Mouse (Mus musculus) urinary bladder, postnatal 25 days (tissue): ENCODE results near the gene Prpf40b.

ENCODE experiments used
- DNase-seq: peaks from one replicate; pipeline ENCODE4 v3.0.0; 2022; ENCODE audit warnings: low spot score

The Prpf40b gene

DNA sequence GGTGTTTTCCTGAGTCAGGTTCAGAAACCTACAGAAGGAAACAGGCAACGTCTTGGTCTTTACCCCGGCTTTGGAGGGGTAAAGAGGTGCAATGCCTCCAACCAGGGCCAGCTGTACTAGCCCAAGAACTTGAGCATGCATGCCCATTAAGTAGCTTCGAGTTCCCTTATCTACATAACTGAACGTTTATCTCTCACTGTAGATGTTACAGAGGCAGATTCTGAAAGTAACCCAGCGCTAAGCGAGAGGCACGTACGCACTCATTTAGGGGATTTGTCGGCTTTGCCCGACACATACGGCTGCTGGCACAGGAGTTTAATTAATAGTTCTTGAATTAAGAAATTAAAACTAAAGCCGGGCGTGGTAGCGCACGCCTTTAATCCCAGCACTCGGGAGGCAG lies 600 bp upstream of the Prpf40b start:
- DNase-seq, result no peak

DNA sequence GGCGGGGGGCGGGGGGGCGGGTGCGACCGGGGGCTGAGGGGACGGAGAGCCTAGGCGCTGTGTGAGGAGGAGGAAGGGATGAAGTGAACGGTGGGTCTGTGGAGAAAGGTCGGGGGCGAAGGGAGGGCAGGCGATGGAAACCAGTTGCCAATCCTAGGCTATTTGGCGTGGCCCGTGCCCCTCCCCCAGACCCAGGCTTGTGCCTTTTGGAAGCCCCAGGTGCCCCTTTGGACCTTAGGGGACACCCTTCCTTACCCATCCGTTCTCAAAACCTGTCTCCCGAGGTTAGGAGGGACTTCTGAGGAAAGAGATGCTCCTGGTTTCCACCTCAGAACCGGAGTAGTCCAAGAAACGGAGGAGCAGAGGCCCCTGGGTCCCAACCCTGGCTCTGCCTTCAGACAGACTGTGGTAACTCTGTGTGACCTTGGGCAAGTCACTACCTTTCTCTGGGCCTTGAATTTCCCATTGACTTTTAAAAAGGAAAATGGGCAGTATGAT lies 646 bp downstream of the Prpf40b start, which contains the start of gene Fam186b:
Gene Fam186b (minus strand): TSS at position 405 of the 498 bp plus-strand sequence.
- peak; percentile 24 for DNase-seq

DNA sequence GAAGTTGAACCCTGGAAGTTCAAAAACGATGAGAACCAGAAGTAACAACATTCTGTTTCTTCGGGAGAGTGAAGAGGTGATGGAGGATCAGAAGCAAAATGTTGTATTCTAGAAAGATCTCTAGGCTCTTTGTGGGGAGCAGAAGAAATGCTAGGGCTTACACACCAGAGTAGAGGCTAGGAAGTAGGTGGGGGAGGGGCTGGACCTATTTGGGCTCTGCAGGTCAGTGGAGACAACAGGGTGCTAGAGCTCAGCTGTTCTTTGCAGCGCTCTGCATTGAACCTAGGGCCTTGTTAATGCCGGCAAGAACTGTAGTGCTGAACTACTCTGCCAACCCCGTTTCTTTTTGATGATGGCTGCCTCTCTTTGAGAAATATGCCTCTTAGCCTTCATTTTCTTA lies 1.3 kb downstream of the Prpf40b start:
- DNase-seq, result no peak

GRCm38 (mm10) chr15:99307476-99307875 lies 12.6 kb downstream of the Prpf40b start:
- DNase-seq, result no peak

- DNase-seq, result no peak
Observed at GRCm38 (mm10) chr15:99309549-99309948, 14.7 kb downstream of the Prpf40b start.

DNA sequence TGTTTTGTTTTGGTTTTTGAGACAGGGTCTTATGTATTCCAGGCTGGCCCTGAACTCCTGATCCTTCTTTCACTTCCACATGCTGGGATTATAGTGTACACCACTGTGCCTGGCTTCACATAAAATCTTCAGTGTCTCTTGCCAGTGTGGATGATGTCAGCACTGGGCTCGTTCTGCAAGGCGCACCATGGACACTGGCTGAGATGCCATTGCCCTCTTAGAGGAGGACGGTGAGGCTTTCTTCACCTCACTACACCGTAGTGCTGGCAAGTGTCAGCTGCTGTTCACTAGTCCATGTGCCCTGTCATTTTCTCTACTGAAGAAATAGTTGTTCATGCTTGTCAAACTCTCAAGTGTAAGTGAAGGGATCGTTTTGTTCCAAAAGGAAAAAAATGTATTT lies 15.7 kb downstream of the Prpf40b start:
- no peak for DNase-seq

DNA sequence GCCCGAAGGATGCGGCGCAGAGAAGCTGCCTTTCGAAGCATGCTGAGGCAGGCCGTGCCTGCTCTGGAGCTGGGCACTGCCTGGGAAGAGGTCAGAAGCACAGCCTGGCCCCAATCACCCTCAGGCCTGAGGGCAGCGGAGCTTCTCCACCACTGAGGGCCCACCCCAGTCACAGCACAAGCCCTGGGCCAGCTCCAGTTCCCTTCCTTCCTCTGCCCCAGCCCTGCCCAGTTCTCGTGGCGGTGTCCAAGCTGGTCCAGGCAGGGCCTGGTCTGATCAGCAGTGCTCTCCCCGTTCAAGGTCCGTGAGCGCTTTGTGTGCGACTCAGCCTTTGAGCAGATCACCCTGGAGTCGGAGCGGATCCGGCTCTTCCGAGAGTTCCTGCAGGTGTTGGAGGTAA lies 20.0 kb downstream of the Prpf40b start:
- DNase-seq, result no peak

- peak; percentile 67 for DNase-seq
Observed at GRCm38 (mm10) chr15:99316314-99317266, 21.7 kb downstream of the Prpf40b start.

DNA sequence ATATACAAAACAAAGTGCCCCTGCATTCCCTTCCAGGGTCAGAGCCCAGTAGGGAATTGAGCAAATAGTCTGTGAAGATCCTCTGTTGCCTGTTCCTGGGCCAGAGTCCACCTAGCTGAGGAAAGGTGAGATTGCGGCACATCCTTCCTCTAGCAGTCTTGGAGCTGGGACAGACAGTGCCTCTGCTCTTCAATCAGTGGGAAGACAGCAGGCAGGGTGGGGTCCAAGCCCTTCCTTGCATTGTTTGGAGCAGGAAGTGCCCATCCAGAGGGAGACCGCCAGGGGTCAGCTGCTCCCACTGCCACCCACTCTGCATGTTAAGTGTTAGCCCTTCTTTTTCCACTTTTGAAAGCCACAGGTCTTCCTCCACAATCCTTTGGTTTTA lies 22.4 kb downstream of the Prpf40b start:
- DNase-seq, result no peak

GRCm38 (mm10) chr15:99318071-99318470 lies 23.2 kb downstream of the Prpf40b start:
- DNase-seq, result no peak

GRCm38 (mm10) chr15:99318861-99319410 lies 24.0 kb downstream of the Prpf40b start:
- DNase-seq, result no peak

DNA sequence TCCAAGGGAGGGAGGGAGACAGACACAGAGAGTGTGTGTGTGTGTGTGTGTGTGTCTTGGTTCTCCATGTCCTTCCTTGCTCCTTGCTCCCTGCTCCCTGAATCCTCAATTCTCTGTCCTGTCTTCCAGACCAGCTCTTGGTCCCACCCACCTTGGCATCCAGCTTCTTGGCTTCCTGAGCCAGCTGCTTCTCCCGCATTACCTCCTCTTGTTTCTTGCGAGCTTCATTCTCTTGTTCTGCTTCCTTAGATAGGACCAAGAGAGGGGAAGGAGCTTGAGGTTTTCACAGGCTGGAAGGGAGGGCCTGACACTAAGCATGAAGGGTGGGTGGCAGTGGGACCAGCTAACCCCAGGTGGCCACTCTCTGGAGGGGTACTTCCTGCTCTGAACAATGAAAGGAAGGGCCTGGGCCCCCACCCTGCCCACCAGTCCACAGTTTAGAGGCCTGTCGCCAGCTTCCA lies 24.6 kb downstream of the Prpf40b start:
- no peak for DNase-seq

- no peak for DNase-seq
Observed at GRCm38 (mm10) chr15:99320168-99320674, 25.3 kb downstream of the Prpf40b start.

- no peak for DNase-seq
Observed at GRCm38 (mm10) chr15:99320978-99321377, 26.1 kb downstream of the Prpf40b start.

DNA sequence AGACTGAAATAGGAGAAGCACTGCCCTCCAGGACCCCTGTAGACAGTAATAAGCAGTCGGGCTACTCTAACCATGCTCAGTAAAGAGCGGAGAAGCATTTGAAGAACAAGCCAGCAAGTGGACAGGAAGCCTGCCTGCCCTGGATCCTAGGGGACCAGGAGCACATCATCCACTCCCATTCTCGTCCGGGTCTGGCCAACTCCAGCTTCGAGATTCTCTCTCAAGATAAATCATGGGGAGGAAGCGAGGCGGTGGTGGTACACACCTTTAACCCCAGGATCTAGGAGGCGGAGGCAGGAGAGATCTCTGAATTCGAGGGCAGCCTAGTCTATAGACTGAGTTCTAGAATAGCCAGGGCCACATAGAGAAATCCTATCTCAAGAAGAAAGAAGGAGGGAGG lies 29.3 kb downstream of the Prpf40b start:
- DNase-seq, result no peak

DNA sequence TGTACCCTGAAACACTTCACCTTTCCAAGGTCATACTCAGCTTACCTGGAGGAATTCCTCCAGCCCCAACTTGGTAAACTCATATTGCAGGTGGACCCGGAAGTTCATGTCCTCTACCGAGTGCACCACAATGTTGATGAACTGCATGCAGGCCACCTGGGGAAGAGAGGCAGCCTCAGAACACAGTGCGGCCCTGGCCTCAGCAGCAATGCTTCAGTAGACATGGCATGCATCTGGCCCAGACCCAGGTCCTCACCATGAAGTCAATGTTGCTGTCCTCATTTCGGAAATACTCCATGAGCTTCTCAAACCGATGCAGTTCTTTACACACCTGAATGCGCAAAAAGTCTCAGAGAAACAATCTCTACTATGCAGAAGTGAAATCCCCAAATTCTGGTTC lies 30.7 kb downstream of the Prpf40b start:
- DNase-seq, result no peak

- DNase-seq, result no peak
Observed at GRCm38 (mm10) chr15:99326407-99326806, 31.5 kb downstream of the Prpf40b start.

DNA sequence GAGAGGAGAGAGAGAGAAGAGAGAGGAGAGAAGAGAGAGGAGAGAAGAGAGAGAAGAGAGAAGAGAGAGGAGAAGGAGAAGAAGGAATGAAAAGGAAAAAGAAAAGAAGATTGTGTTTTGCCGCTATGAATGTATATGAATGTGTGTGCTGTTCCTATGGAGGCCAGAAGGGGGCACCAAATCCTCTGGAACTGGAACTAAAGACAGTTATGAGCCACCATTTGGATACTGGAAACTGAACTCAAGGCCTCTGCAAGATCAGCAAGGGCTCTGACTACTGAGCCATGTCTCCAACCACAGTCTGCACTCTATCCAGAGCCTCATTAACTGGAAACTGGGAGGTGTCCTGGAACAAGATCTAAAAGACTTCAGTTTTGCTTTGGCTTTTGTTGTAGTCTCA lies 32.1 kb downstream of the Prpf40b start:
- DNase-seq, result peak; percentile 20

- no peak for DNase-seq
Observed at GRCm38 (mm10) chr15:99328011-99328410, 33.1 kb downstream of the Prpf40b start.

GRCm38 (mm10) chr15:99330324-99330723 lies 35.4 kb downstream of the Prpf40b start:
- DNase-seq, result no peak

GRCm38 (mm10) chr15:99331341-99331740 lies 36.5 kb downstream of the Prpf40b start:
- DNase-seq, result no peak

- no peak for DNase-seq
Observed at GRCm38 (mm10) chr15:99332111-99332510, 37.2 kb downstream of the Prpf40b start.
